Mouse (Mus musculus) cerebellum, postnatal 10 days (tissue): ENCODE measurements around the gene Tpx2.

Experiments
- DNase-seq, 2 experiments: peaks; one replicate each; pipeline ENCODE4 v3.0.0; 2021; ENCODE audit warnings: mixed read lengths in 2 of 2

The Tpx2 gene

GRCm38 (mm10) chr2:152847815-152848302, at the start of gene Tpx2:
Tpx2 (plus strand) TSS chr2:152847964.
- DNase-seq, result peak; percentile 99

DNA sequence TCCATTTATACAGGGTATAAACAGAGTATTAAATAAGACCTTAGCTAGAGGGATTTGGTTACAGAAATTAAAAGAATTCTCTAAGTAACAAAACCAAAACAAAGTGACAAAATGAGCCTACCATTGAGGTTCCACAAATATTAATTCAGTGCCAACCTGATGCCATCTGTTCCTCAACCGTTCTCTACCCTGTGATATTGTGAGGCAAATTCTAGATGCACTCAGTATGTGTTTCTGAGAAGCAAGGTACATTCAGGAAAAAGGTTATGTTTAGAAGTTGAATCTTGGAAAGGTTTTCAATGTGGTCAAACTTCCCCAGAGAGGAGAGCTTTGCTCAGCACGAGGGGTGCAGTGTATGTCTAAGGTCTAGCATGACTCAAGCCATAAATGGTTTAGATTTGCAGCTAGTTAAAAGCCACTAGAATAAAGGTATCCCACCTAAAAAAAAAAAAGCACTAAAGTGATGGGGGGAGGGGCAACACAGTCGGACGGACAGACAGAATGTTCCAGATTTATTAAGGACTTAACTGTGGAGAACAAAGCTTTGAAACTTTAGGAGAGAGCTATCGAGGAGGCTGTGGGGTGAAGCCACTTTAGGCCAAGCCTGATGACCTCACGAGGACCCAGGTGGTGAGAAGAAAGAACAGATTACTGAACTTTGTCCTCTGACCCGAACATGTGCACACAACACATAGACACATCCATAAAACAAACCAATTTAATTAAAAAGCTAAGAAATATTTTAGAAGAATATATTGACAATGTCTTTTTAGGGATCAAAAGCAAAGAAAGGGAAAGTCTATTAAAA, 47.6 kb upstream of the Tpx2 start:
- peak in 1 of 2 experiments; percentile 46 for DNase-seq

- DNase-seq, result no peak
Observed at GRCm38 (mm10) chr2:152800762-152801113, 47.0 kb upstream of the Tpx2 start.

DNA sequence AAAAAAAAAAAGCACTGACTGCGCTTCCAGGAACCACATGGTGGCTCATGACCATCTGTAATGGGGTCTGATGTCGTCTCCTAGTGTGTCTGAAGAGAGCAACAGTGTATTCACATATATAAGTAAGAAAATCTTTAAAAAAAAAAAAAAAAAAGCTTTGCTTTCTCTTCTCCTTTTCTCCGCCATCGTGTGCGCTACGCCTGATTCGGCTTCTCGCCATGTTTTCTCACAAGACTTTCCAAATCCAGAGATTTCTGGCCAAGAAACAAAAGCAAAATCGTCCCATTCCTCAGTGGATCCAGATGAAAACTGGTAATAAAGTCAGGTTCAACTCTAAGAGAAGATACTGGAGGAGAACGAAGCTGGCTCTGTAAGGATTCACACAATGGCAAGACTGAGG, 45.5 kb upstream of the Tpx2 start:
- DNase-seq, result peak; percentile 51 to 57

- no peak for DNase-seq
Observed at GRCm38 (mm10) chr2:152803081-152803480, 44.7 kb upstream of the Tpx2 start.

DNA sequence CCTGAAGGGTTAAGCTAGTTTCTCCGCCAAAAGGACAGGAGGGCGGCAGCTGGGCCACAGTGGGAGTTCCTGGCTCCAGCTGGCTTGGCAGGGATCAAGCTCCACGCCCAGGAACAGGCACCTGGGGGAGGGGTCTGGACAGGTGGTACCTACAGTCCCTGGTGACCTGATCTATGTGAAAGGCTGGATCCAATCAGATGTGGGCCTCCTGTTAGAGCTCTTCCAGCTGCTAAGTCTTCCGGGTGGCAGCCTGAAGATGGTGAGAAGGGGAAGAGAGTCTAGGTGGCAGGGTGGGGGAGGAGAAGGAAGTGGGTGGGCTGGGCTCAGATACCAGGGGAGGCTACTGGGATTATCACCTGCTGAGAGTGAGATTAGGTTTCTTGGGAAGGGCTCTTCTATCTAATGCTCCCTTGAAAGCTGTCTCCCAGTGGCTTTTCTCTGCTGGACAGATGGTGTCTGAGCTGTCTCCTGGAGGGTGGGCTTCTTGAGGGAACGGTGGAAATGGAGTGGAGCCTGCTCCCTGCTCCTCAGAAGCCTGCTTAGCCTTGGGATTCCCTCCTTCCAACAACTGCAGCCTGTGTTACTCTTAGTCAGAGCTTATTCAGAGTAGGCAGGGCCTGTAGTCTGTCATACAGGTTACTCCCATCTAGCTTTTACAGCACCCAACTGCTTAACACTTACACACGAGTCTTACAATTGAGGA, 43.2 kb upstream of the Tpx2 start:
- DNase-seq, result peak; percentile 95

- peak; percentile 61 to 70 for DNase-seq
Observed at GRCm38 (mm10) chr2:152805111-152805490, 42.7 kb upstream of the Tpx2 start.

DNA sequence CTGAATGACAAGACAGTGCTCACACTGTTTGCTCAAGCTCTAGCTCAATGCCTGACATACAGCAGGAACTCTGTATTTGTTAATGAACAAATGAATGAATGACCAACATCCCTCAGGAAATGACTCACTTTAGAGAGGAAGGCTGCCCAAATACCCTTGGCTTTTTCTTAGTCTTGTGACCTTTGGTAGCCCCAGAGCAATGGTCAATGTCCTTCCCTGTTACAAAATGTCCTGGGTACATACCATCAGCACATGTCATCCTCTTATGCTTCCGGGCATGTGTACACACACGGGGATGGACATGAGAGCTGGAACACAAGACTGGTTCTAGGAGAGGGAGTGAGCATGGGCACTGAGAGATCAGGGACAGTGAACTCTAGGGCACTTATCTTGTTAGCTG, 41.7 kb upstream of the Tpx2 start:
- DNase-seq, result no peak

GRCm38 (mm10) chr2:152808178-152808577, 39.6 kb upstream of the Tpx2 start:
- DNase-seq, result no peak

GRCm38 (mm10) chr2:152810158-152810941, 37.4 kb upstream of the Tpx2 start:
- DNase-seq, result no peak

DNA sequence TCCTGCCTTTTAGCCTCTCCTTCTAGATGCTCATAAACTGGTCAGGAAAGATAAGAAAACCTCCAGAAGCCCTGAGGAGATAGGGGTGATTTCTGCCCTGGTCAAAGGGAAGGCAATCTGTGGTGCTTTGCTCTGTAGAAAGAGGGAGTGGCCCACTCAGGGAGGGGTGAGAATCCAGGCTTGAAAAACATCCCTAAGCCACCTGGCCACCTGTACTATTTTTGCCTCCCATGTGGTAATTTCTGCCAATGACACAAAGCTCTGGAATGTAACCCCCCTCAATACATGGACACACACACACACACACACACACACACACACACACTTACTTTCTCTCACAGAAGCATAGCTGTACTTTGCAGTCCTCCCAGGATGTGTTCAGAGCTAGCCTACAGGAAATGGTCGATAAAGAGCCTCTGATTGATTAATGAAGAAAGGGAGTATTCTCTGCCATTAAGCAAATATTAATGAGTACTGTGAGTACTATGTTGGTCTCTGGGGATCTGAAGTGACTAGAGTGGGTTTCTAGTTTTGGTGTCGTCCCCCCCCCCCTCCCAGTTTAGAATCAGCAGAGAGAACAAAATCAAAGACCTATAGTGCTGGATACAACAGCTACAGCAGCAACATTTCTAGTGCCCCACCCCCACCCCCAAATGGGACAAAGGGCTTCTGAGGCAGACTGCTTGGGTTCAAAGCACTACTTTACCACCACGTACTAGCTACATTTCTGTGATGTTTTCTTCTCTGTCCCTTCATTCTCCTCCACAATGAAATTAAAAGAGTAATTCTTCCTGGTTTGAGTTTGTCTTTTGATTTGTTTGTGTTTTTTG, 36.2 kb upstream of the Tpx2 start:
- no peak for DNase-seq

GRCm38 (mm10) chr2:152813232-152813631, 34.5 kb upstream of the Tpx2 start:
- DNase-seq, result peak in 1 of 2 experiments; percentile 1

- DNase-seq, result peak in 1 of 2 experiments; percentile 32
Observed at GRCm38 (mm10) chr2:152814213-152814874, 33.4 kb upstream of the Tpx2 start.

DNA sequence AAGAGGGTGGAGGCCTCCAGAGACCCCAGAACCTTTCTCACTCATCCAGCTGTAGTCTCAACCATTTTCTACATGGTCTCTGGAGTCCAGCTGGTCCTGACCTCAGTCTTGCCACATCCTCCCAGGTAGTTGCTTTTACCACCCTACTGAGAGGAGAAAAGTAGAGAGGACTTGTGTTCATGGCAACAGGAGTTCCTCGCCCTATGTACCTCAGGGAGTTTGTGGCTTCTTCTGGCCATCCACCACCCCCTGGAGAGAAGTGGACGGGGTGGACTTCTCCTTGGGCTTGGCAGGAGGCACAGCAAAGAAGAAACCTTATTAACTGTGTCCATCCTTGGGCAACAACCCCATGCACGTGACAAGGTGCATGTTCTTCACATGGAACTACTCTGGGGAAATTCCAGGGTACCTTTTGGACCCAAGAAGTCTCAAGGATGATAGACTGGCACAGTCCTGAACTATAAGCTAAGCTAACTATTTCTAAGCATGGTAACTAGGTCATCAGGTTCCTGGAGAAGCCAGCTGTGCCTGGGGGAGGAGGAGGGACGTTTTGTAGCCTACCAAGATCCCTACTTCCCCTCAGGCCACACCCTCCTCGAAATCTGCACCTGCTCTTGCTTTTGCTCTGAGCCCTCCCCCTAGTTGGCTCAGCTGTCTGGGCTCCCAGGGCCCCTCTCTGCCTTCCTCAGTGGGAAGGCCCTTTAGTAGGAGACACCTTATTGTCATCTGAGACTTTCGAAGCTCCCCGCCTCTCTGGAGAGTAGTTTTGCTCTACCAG, 31.7 kb upstream of the Tpx2 start:
- DNase-seq, result no peak

- peak; percentile 33 to 36 for DNase-seq
Observed at GRCm38 (mm10) chr2:152816657-152817348, 31.0 kb upstream of the Tpx2 start.

DNA sequence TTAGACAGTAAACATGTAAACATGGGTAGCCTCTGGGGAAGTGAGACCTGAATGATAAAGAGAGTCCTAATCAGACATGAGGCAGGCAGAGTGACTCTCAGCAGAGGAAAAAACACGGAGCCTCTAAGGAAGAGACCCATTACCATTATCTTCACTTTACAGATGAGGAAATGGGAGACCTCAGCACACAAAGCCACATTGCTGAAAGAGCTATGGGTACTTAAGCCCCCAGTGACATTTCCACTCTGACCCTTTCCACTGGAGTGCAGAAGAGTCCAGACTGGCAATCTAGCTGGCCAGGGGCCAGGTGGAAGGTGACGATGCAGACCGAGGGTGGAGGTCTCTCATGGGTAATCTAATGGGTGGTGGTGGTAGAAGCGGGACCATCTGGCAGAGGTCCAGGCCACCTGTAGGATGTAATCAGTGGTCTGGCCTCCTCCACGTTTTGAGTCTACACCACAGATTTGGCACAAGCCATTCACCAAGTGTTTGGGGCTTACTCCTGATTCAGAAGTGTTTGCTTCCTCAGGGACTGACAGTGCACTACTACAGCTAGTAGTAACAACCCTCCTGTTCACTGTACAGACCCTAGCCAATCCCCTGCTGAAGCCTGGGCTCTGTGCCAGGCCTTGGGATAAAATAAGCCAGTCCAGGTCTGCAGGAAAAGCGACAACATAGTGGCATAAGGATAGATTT, 30.0 kb upstream of the Tpx2 start:
- peak; percentile 96 to 98 for DNase-seq

- DNase-seq, result peak; percentile 51
Observed at GRCm38 (mm10) chr2:152818679-152819078, 29.1 kb upstream of the Tpx2 start.

GRCm38 (mm10) chr2:152819097-152819624, 28.6 kb upstream of the Tpx2 start:
- DNase-seq, result peak; percentile 45 to 54

DNA sequence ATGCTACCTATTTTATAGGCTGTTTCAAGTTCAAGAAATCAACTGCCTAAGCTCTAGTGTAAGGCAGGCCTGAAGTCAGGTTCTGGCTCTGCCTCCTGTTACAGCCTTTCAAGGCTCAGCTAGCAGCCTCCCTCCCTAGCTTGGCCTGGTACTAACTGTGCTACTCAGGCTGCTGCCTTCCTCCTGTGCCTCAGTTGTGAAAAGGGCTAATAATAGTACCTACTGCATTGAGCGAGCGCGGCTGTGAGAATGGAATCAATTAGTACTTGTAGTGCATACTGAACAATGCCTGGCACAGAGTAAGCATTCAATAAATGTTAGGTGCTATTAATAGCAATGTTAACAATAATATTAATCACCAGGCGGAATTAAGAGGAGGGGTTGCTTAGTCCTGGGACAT, 27.8 kb upstream of the Tpx2 start:
- peak in 1 of 2 experiments; percentile 15 for DNase-seq
